Mouse (Mus musculus): ENCODE results near the gene Topors. TPM values are rescaled to one million over a fixed set of nuclear protein-coding genes. Genes with fewer than 3 reads are reported as not detected.
"Not testable (repeated sequence)": the region's sequence is repeated elsewhere in the genome, so short reads cannot be mapped to it uniquely, and the experiment has no call there.

Topors gene
- 10 to 100 TPM in 1 of 2 experiments, 1 to 10 TPM in 1; 9.6 to 10.0 TPM for total RNA-seq (2021)
- long read RNA-seq, experiment 1, transcript Topors-201 (3 exons, 3,856 nt) = major isoform, 8 of 10 reads
- long read RNA-seq, experiment 1, partial matches to known transcripts = 2 of 10 reads
- long read RNA-seq, experiment 1, other reads (novel, unspliced or antisense) = 0 of 10 reads
- long read RNA-seq, experiment 2, partial matches to known transcripts = 0 of 5 reads
- long read RNA-seq, experiment 2, other reads (novel, unspliced or antisense) = 2 of 5 reads

DNA sequence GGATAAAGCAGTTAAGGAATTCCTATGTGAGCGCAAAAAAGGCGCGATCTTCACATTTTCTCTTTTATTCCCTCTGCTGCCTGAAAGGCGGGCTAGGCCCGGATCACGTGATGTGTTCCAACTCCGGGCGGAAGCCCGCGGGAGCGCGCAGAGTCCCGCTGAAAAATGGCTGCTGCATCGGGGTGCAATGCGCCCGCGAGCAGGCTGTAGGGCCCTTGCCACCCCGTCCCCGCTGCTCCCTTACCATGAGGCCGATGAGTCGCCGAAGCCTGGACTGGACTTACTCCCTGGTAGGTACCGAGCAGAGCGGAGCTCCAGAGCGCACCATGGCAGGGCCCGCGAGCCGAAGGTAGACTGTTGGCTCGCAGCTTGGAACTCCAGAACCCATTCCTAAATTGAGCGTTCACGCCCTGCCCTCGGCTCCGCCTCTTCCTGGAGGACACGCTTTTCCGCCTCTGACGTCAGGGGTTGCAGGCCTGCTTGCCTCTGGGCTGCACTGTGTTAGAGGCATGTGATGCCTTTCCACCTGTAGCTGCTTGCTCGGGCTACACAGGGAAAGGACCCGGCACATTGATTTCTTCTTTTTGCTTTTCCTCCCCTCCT lies at the start of gene Topors, which contains the start of gene Smim27:
Gene Topors, minus strand, starts transcription at position 421 of the 603 bp plus-strand sequence.
Gene Smim27, plus strand, starts transcription at position 150 of the 603 bp plus-strand sequence.
- peak; percentile 98 for DNase-seq

DNA sequence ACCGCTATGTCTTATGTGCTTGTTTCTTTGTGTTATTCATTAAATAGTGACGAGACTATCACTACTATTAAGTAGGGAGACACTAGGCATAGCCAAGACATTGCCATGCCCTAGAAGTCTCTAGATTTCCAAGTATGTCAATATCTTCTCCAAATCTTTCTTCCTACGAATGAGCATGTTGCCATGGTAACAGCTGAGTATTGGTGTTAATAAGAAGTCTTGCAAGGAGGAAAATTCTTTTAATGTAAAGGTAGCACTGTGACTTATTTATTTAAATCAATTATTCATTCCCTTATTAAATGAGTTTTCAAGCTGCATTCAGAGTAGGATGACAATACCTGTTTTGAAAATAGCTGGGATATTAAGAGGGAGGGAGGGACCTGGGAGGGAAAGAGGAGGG lies 47.8 kb upstream of the Topors start:
- DNase-seq = no peak

DNA sequence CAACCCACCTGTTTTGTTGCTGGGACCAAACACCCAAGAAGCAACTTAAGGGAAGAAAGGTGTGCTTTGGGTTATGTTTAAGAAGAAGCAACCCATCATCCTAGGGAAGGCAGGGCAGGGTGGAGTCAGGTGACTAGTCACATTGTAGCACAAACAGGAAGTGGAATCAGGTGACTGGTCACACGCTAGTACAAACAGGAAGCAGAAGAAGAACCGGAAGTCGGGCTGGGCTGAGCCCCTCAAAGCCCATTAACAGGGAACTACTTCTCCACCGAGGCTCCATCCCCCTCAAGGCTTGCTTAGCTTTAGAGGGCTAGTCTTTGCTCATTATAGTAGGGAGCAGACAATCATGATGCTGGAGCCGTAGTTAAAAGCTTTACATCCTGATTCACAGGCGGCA lies 43.4 kb upstream of the Topors start:
- DNase-seq = no peak

DNA sequence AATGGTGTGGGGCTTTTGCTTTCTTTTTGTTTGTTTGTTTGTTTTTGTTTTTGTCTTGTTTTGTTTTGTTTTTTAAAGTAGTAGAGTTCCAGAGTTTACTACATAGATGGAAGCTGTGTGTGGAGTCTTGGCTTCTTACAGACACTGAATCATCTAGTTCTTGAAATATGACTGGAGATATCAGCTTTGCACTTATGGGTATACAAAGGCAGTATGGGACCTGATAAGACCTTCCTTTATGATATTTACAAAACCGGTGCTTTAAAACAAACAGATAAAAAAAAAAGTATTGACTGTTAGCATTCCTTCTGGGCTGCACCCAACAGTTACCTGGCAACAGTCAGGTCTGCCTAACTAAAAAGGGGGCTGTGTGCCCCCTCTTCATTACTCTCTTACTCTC lies 42.6 kb upstream of the Topors start:
- DNase-seq = no peak

DNA sequence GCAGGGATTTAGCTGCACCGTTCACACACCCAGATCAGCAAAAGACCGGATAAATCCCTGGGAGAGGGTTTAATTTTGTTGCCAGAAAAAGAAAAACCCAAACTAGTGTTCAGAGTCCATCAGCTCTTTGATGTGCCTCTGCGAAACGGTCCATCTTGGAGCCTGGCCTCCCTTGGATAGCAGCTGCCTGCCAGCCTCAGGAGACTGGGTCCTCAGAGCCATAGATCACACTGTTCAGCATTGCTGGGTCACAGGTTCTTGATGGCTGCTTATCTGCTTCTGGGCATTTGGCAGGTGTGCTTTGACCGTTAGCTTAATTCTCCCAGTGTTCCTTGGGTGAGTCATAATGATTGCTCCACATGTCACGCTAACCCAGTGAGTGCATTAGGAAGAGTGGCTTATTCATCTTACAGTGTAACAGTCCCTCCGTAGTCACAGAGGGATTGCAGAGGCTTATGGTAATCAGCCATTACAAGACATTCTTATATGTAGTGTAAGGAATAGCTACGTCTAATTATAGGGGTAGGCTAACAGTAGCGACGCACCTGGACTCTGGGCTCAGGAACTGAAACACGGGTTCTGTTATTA lies 41.2 kb upstream of the Topors start:
- no peak for DNase-seq

DNA sequence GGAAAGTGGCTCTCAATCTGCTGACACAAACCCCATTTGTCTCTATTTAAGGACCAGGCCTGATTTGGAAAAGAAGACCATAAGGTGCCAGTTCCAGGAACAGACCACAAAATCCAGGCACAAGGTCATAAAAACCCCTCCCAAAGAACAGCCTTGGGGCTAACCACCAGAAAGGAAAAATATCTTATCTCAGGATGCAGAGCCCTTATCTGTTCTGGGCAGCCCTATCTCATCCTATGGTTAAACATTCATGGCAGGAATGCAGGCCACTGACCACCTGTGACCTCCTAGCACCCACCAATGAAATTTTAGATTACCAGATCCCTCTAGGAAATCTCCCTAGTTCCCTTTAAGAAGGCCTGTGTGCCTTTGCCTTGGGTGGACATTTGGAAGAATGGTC lies 40.0 kb upstream of the Topors start:
- no peak for DNase-seq

GRCm38 (mm10) chr4:40302445-40303125 lies 32.9 kb upstream of the Topors start:
- no peak for DNase-seq

DNA sequence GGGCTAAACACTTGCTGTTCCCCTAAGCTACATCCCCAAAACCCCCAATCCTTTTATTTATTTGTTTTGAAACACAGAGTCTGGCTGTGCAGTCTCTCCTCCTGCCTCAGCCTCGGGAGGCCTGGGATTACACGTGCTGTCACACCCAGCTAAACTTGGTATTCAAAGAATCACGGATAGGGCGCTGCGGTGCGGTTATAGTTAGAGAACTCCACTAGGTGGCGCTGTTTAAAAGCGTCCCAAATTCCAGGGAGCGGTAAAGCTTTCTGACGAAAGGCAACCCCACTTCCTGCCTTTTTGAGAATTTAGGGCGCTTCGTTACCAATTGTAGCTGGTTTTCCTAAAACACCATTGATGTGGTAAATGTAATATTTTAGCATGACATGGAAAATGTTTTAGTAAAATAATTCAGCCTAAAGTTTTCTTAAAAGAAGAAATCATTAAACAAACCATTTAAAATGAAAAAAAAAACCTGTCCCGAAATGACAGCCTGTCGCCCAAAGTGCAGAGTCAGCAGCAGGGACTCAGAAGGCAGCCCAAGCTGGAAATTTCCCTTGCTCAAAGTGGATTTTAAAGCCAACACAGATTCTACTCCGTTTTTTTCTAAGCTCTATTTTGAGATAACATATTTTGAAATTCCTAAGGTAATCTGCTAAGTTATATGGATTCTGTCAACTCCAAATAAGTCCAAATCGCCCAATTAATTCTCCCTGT lies 31.6 kb upstream of the Topors start:
- peak; percentile 72 to 85 for DNase-seq

DNA sequence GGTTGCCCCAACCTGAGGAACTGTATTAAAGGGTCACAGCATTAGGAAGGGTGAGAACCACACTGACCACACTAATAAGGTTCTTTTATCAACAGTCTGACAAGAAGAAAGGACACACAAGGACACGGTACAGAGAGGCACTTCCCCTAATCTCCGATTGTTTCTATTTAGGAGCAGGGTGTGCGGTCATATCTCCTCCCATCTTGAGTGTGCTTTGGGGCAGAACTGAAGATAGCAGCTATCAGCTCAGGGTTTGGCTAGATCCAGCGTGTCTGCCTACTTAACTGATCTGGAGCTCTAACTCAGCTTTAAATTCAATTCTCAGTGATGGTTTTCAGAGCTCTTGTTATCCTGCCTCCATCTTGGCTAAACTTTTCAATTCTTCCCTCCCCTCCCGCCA lies 29.5 kb upstream of the Topors start:
- DNase-seq = no peak

GRCm38 (mm10) chr4:40291511-40291910 lies 21.9 kb upstream of the Topors start:
- DNase-seq = not testable (repeated sequence)

- no peak for DNase-seq
These were observed 19.4 kb upstream of the Topors start for GRCm38 (mm10) chr4:40289046-40289445.

DNA sequence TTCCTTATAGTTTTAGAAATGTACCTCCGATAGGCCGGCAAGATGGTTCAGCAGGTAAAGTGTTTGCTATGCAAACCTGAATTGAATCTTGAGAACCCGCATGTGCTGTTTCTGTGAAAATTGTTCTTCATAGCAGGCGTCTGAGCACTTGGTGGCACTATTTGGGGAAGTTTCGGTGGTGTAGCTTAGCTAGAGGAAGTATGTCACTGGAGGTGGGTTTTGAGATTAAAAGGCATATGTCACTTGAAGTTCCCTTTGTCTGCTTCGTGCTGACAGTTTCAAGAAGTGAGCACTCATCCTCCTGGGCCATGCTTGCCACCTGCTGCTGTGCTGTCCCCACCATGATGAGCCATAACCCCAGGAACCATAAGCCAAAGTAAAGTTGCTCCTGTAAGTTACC lies 17.8 kb upstream of the Topors start:
- DNase-seq = no peak

GRCm38 (mm10) chr4:40285582-40285981 lies 15.9 kb upstream of the Topors start:
- DNase-seq = peak; percentile 56 to 84

DNA sequence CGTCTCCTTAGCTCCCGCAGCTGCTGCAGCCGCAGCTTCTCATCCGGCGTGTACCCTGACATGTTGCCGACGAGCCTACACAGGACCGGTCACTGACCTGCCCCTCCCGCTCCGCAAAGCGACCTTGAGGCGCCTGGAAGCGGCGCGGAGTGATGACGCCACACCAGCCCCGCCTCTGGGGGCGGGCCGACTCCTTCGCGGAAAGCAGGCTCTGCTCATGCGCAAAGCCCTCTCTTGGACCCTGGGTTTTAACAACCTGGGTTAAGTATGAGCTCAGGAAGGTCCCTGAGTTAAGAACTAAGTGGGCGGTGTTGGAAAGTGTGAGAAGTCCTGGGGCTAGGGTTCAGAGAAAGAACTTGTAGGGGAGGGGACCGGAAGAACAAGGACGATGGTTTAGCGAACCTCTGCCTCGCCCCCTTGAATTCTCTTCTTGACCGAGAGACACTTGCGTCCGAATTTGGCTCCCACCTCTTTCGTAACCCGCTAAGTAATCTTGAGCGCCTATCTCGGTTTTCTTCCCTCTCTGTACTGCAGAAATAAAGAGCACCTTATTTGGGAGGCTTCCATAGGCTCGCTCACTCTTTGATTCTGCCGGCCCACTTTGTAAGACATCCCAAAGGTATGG lies 9.7 kb upstream of the Topors start, which contains the start of gene Ndufb6:
Gene Ndufb6, minus strand, starts transcription at position 146 of the 625 bp plus-strand sequence.
- DNase-seq = peak; percentile 94 to 96

GRCm38 (mm10) chr4:40278880-40279275 lies 9.2 kb upstream of the Topors start:
- no peak for DNase-seq

- DNase-seq = no peak
These were observed 815 bp downstream of the Topors start for GRCm38 (mm10) chr4:40268835-40269234.

GRCm38 (mm10) chr4:40268204-40268813 lies 1.3 kb downstream of the Topors start:
- DNase-seq = peak; percentile 94

DNA sequence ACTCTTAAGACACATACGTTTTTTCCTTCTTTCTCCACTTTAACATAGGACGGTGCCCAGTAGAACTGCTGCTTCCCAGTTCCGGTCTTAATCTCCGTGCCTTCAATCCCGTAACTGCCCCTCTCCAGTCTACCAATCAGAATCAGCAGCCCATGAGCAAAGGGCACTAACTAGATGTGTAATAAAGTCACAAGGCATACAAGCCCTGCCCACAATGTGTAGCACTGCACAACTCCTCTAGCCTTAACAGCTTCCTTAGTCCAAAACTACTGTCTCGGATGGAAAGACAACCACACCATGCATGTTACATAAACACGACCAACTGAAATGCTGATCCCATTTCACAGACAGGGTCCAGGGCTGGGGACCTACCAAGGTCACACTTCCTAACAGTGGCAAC lies 2.0 kb downstream of the Topors start:
- DNase-seq = peak in 1 of 2 experiments; percentile 7

DNA sequence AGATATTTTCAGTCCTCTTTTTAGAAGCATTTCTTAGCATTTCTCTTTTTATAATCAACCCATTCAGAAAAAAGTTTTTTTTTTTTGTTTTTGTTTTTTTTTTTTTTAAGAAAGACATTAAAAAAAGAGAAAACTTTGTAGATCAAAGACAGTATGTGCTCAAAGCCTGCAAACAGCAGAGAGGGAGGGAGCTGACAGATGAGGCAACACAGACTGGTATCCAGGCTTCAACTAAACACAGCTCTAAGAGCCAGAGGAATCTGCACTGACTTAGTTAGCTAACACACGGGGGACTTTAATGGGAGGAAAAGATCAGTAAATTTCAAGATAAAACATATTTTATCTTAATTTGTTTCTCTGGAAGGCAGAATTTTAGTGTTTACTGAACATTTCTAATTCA lies 5.3 kb downstream of the Topors start:
- no peak for DNase-seq

DNA sequence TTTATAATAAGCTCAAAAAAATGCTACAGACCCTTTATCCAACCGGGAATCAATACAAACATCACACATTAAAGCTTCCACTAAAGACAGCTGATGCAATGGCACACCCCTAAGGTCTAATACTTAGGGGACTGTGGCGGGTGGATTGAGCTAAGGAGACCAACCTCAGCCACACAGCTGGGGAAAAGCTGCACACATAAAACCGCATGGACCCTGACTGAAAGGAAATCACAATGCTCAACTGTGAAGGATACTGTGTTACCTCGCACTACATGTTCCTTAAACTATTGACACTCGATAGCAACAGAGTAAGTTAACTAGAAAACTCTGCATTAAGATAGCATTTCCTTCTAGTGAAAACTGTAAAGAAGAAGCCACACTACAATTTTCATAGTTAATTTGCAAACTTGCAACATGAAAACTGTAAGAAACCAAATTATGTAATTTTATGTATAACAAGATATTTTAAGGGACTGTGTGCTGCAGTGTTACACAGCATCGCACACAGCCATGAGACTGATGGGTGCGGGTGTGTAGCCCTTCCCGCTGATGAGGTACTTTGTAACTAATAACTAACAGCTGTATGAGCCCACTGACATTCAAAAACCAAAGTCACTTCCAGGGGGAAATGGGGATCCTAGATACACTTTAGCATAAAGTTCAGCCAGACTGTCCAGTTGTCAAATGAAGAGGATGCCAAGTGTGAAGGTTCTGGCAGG lies 15.1 kb downstream of the Topors start:
- no peak for DNase-seq

DNA sequence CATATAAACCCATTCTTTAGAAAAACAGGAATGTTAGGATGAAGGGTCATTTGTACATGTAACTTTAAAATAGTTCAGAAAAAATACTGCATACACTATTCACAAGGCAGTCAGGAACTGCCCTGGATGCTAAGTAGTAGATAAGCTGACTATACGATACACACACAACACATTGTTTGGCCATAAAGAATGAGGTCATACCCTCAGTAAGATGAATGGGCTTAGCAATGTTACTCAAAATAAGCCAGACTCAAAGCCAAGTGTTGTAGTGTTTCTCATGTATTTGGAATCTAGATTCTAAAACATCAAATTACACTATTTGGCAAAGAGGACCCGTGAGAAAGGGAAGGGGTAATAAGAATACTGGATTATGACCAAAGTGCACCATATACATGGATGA lies 15.9 kb downstream of the Topors start:
- no peak for DNase-seq
